Mouse (Mus musculus): ENCODE data around the gene Olfr346. TPM values are rescaled to one million over a fixed set of nuclear protein-coding genes. Genes with fewer than 3 reads are reported as not detected.

Olfr346 gene
- not detected in 2 replicates for polyA plus RNA-seq (2021; fragmentation: Nextera tagmentation)
- long read RNA-seq, experiment 1 = 0 reads
- long read RNA-seq, experiment 2 = 0 reads

DNA sequence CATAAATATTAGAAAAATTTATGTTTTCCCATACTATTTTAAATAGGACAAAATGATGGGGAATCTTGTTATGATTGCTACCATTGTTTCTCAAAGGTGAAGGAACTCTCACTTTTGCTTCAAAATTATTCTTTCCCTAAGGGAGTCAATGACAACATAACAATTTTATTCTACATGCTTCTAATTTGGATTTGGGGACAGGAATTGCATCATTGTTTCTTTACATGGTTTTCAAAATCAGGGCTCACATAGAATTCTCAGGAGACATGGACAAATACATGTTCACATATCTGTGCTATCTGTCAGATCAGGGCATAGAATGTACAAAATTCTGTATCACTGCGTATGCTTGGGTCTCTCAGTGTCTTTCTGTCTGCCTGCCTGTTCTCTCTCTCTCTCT lies at the start of gene Olfr346:
Gene Olfr346 (plus strand): TSS at position 301 of the 400 bp plus-strand sequence.

DNA sequence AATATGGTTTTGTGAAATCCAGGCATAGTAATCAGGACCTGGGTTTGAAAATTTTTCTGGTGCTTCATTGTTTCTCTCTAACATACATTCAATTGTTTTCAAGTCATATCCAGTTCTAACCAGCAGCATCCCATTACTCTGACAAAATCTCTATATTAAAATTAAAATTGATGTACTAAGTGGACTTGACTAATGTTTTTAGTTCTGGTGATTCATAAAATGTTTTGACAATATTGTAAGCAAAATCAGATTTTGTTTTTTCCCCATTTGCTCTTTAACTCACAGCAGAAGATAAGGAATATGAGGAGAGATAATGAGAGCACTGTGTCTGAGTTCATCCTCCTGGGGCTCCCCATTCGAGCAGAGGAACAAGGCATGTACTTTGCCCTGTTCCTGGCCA lies 45.8 kb upstream of the Olfr346 start, which contains the start of gene Olfr345:
Gene Olfr345 (plus strand): TSS at position 301 of the 400 bp plus-strand sequence.

DNA sequence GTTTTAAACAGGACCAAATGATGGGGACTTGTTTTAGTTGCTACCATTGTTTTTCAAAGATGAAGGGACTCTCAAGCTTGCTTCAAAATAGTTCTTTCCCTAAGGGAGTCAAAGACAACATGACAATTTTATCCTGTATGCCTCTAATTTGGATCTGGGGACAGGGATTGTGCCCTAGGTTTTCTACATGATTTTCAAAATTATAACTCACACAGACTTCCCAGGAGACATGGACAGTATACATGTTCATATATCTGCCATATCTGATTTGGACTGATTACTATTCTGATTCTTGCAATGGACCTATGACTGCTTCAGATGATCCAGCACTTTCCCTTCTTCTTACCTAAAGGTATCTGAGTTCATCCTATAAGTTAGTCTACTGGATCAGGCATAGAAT lies 46.0 kb downstream of the Olfr346 start, which contains the start of gene Olfr347:
Gene Olfr347 (plus strand): TSS at position 301 of the 400 bp plus-strand sequence.

Other genes with a start within 250 kb of the Olfr346 start
- not detected in 2 replicates for gene Olfr340, start 233.2 kb upstream of the Olfr346 start, polyA plus RNA-seq (2021; fragmentation: Nextera tagmentation)
- not detected in 2 replicates for gene Olfr341, start 203.3 kb upstream of the Olfr346 start, polyA plus RNA-seq (2021; fragmentation: Nextera tagmentation)
- gene Olfr342, start 160.8 kb upstream of the Olfr346 start, polyA plus RNA-seq (2021; fragmentation: Nextera tagmentation) = not detected in 2 replicates
- gene Olfr344, start 119.1 kb upstream of the Olfr346 start, polyA plus RNA-seq (2021; fragmentation: Nextera tagmentation) = not detected in 2 replicates
- not detected in 2 replicates for gene Olfr345, start 45.7 kb upstream of the Olfr346 start, polyA plus RNA-seq (2021; fragmentation: Nextera tagmentation)
- gene Olfr347, start 46.1 kb downstream of the Olfr346 start, polyA plus RNA-seq (2021; fragmentation: Nextera tagmentation) = not detected in 2 replicates
- not detected in 2 replicates for gene Olfr348, start 98.5 kb downstream of the Olfr346 start, polyA plus RNA-seq (2021; fragmentation: Nextera tagmentation)
- not detected in 2 replicates for gene Olfr50, start 104.8 kb downstream of the Olfr346 start, polyA plus RNA-seq (2021; fragmentation: Nextera tagmentation)
- not detected in 2 replicates for gene Olfr3, start 131.2 kb downstream of the Olfr346 start, polyA plus RNA-seq (2021; fragmentation: Nextera tagmentation)
- gene Olfr350, start 160.5 kb downstream of the Olfr346 start, polyA plus RNA-seq (2021; fragmentation: Nextera tagmentation) = not detected in 2 replicates
- not detected in 2 replicates for gene Olfr351, start 176.9 kb downstream of the Olfr346 start, polyA plus RNA-seq (2021; fragmentation: Nextera tagmentation)
- not detected in 2 replicates for gene Olfr352, start 182.7 kb downstream of the Olfr346 start, polyA plus RNA-seq (2021; fragmentation: Nextera tagmentation)
- not detected in 2 replicates for gene Olfr353, start 207.1 kb downstream of the Olfr346 start, polyA plus RNA-seq (2021; fragmentation: Nextera tagmentation)
- gene Olfr354, start 219.9 kb downstream of the Olfr346 start, polyA plus RNA-seq (2021; fragmentation: Nextera tagmentation) = not detected in 2 replicates
- not detected in 2 replicates for gene Olfr355, start 243.1 kb downstream of the Olfr346 start, polyA plus RNA-seq (2021; fragmentation: Nextera tagmentation)

Measured in left cerebral cortex, adult 6 months (tissue).